Mouse (Mus musculus): ENCODE measurements around the gene Hdac11.
"Not testable (repeated sequence)": the region's sequence is repeated elsewhere in the genome, so short reads cannot be mapped to it uniquely, and the experiment has no call there.

Hdac11 gene

DNA sequence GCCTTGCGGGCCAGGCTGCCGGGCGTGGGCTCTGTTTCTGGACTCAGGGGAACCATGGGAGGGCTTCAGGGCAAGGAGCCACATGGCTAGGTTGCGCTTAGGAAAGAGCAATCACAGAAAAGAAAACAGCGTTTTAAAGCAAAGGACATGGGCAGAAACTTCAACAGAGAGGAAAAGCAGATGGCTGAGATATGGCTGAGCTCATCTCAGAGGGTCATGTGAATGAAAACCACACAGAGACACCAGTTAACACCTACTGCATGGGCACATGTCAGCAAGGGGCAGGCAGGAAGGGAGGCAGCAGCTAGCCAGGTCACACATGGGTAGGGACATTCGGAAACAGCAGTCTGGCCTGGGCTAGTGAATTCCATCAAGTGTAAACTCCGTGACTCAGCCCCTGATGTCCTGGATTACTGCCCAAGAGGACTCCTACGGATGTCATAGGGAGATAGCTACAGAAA lies 45.4 kb downstream of the Hdac11 start:
- no peak for DNase-seq (ENCODE audit: low spot score in 2 of 2)

DNA sequence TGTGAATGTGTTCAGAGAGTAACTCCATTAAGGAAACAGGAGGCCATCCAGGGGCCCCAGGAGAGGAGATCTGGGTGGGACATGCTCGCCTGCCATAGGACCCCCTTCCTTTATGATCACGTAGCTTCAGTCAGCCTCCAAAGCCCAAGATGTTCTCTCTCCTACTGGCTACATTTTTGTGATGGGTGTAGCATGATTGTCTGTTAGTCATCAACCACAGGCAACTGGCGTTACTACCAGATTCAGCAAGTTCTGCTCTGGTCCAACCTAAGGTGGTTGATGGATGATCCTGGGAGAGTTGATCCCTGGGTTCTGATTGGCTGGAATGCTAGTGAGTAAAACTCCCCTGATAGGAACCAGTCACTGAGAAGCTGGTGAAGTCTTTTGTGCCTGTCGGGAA lies 46.1 kb downstream of the Hdac11 start:
- DNase-seq (ENCODE audit: low spot score in 2 of 2), result no peak

DNA sequence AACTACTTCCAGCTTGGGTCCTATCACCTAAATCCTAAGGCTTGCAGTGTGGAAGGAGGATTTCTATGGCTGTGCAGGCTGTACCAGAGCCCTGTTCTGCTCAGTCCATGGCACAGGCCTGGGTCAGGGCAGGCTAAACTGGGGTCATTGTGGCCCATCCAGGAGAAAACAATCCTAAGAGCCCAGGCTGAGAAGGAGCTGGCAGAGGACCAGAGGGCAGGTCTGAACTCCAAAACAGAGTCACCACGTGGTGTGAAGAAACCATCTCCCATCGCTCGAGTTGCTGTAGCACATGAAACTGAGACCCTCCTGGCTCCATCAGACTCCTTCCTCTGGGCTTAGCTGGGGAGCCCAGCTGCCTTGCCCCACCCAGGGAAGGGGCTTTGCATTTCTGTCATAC lies 48.9 kb downstream of the Hdac11 start:
- DNase-seq (ENCODE audit: low spot score in 2 of 2), result no peak

DNA sequence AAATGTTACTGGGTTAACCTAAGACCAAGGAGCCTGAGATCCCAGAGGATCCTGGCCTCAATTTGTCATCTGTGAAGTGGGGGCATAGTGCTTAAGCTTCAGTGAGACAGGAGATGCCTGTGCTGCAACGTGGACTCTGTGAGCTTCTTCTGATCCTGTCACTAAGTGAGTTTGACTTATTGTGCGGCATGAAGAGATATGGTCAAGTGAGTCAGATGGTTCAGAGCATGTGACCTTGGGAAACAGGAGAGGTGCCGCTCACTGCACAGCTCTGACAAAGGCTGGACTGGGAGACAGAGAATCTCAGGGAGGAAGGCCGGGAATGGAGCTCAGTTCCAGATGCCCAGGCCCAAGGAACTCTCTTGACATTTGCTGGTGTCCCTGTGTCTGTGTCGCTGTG lies 49.3 kb downstream of the Hdac11 start:
- DNase-seq (ENCODE audit: low spot score in 2 of 2), result no peak

DNA sequence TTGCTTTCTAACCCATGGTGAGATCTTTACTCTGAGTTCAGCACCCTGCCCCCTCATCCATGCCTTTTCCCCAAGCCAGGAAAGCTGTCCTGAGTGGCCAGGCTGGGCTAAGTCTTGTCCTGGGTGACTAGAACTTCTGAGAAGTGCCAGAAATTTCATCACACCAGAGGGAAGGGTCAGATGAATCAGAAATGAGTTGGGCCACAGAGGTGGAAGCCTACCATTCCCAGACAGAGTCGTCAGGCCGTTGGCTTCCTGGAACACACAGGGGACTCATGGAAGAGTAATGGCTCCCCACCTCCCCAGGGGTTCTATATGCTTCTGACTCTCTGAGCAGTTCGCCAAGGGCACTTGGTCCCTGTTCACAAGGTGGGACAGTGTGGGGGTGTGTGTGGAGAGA lies 51.0 kb downstream of the Hdac11 start:
- no peak for DNase-seq (ENCODE audit: low spot score in 2 of 2)

DNA sequence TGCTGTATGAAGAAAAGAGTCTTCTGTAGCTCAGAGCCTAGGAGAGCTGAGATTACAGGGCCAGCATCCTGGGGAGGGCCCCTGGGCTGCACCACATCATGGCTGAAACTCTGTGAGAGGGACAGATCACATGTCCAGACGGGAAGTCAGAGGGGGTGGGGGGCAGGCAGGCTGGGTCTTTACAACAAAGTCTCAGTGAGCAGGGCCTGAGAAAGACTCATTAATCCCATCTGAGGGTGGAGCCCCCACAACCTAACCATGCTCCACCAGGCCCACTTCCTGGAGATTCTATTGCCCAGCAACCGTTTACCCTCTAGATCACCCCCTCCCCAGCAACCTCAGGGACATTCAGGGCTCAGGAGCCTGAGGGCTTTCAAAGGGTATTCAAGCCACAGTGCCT lies 53.3 kb downstream of the Hdac11 start:
- no peak for DNase-seq (ENCODE audit: low spot score in 2 of 2)

DNA sequence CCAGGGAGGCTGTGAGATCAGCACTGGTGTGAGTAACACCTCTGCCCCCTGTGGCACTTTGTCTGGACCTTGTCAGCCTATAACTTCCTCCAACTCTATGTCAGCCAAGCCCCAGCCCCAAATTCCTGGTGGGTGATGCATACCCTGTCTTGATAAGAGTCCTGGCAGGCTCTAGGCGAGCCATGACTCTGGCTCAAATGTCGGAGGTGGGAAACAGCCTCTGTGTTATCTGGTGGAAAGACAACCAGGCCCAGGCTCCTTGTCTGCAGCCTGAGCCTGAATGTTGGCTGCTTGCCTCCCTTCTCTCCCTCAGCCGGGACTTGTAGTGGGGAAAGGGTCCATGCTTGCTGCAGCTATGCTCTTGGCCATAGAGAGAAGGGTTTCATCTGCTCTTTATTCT lies 54.4 kb downstream of the Hdac11 start:
- no peak for DNase-seq (ENCODE audit: low spot score in 2 of 2)

DNA sequence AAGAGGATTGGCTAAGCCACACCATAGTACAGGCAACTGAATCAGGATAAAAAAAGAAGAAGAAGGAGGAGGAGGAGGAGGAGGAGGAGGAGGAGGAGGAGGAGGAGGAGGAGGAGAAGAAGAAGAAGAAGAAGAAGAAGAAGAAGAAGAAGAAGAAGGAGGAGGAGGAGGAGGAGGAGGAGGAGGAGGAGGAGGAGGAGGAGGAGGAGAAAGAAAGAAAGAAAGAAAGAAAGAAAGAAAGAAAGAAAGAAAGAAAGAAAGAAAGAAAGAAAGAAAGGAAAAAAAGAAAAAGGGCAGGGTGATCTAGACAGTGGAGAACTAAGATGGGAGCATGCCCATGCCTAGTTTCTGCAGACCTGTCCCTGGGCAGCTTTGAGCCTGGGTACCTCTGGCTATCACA lies 55.7 kb downstream of the Hdac11 start, which contains the start of gene Fbln2:
TSS of gene Fbln2 (plus strand) at position 301 of the 400 bp plus-strand sequence.
- DNase-seq (ENCODE audit: low spot score in 2 of 2), result not testable (repeated sequence)

DNA sequence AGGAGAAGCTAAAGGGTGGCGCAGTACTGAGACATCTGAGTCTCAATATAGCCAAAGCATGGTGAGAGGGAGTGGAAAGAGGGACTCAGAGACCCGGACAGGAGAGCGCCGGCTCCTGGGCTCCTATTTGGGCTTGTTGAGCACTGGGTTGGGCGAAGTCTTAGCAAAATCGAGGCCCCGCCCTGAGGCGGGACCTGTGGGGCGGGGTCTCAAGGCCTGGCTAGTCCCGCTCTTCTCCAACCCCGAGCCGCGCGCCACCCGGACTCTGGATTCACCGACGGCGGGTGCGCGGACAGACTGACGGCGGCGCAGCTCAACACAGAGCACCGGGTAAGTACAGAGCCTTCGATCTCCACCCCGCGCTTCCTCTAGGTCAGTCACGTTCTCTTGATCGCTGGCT lies 56.1 kb downstream of the Hdac11 start:
- DNase-seq (ENCODE audit: low spot score in 2 of 2), result peak in 1 of 2 experiments; percentile 58

DNA sequence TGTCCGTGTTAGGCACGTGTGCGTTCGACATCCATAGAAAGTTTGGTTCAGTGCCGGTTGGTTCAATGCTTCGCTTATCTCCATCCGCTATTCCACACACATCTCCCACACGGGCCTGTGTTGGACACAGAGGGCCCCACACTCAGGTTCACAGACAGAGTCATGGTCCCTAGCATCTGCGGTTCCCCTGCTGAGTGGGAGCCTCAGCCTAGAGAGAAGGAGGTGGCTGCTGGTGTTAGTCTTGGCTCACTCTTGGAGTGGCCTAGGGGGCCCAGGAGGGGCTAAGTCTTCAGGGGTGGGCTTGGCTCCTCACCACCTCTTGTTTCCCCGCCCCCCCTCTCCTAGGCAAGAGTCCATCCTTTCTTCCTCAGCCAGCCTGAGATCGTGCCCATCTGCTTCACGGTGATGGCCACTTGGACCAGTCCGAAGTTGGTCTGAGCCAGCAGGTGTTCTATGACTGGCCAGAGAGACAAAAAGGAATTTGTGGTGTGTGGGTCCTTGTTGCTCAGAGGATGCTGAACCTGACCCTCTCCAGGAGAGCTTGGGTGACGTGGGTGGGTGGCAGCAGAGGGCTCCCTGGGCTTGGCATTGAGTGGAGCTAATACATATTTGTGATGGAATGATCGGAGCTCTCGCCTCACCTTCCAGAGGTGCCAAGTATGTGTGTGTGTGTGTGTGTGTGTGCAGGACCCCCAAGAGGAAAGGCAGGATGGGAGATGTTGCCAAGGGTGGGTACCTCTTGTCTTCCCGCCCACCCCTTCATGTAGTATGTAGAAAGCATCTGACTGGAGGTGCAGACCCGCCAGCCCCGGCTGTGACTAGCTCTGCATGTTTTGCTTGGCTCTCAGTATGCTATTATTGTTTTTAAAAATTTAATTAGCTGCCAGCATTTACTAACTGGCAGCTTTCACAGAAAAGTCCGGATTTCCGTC lies 57.1 kb downstream of the Hdac11 start:
- DNase-seq (ENCODE audit: low spot score in 2 of 2), result no peak

DNA sequence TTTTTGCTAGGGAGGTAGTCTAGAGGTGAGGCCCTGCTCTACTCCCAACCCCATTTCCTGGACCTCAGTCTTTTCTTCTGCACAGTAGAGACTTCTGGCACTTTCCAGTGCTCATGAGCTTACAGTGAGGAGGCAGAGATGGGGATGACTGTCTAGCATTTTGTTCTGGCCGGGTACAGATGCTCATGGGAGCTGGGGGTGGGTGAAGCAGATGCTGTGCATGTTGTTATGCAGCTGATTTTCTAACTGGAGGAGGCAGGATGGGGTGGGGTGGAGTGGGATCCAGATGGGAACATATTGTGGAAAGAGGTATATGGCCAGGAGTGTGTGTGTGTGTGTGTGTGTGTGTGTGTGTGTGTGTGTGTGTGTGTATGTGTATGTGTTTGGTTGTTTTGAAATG lies 59.0 kb downstream of the Hdac11 start:
- DNase-seq (ENCODE audit: low spot score in 2 of 2), result no peak

DNA sequence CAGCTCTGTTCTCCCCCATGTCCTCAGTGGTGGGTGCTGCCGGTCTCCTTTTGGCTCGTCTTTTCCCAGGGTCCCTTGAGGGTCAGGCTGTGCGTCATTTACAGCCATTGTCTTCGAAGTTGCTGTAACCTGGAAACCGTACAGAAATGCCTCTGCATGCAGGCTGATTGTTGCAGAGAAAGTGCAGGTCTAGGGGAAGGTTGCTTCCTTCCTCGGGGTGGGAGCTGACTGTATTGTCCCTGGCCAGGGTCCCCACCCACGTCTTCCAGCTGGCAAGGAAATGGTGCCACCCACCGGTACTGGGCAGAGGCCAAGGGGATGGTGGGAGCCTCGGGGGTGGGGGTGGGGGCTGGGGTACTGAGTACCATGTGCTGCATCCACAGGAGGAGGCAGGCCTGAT lies 62.0 kb downstream of the Hdac11 start:
- no peak for DNase-seq (ENCODE audit: low spot score in 2 of 2)

DNA sequence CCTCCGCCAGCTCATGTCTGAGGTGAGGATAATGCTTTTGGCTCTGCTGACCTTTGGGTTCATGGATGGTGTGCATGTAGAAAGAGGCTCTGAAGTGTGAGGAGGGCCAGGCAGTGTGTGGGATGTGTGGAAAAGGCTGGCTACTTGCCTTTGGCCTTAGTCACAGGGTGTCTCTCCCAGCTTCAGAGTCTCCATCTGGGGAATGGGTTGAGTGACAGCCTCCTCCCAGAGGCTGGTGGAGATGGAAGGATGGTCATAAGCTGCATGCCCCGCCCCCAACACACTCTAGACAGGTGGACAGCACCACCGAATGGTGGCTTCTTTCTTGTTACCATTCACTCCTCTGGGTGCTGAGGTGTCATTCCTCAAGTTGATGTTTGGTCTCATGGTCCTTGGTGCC lies 62.4 kb downstream of the Hdac11 start:
- no peak for DNase-seq (ENCODE audit: low spot score in 2 of 2)

DNA sequence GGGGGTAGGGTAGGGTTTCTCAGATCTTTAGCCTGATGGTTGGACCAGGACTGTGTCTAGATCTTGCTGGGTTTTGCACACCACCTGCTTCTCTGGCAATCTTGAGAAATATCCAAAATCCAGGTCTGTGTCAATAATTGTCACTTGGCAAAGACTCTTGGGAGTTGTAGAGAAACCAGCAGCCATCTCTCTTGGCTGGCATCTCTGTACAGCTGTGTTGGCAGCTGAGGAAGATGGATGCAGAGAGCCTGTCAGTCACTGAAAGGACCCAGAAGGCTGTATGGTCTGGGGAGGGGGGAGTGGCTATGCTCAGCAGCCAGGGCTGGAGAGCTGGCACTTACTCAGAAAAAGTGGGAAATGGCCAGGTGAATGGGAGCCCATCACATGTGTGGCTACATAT lies 63.6 kb downstream of the Hdac11 start:
- no peak for DNase-seq (ENCODE audit: low spot score in 2 of 2)

DNA sequence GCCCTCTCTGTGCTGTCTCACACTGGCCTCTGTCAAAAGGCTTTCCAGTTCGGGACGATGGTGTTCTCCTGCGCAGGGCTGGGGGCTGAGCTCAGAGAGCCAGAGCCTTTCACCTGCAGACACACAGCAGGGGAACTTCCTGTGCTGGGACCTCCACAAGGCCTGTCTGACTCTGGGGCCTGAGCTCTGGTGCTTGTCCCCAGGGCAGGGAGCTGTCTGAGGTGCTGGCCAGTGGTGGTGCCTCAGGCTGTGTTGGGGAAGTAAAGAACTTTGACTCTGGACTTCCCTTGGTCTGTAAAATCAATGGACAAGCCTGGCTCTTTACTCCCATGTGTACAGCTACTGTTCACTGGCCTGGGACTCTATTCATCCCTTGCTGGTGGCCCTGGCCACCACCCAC lies 64.6 kb downstream of the Hdac11 start:
- DNase-seq (ENCODE audit: low spot score in 2 of 2), result no peak

DNA sequence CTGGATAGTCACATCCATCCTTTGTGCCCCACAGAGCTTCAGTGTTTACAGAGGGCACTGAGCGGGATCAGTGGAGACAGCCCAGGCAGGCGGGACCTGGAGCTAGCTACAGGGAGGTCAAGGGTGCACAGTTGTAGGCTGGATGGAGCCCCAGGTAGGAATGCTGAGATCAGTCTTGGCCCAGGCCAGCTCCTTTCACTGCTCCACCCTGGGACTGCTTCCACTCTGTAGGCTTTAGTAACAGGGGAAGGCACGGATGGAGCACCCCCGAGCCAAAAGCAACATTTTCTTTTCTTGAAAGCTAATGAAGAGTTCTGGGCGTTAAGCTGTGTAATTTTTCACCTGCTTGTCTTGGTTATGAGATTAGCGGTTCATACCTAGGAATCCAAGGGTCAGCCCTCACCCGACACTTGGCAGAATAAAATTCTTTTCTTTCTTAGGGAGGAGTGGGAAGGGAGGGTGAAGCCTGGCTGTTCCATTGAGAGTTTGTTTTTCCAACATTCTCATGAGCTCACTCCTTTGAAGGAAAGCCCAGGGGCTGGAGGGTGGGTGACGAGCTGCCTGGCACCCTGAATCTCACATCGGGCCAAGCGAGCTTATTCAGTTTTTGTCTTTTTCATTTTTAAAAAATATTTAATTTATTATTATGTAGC lies 66.4 kb downstream of the Hdac11 start:
- no peak for DNase-seq (ENCODE audit: low spot score in 2 of 2)

All from cerebellum, postnatal 4 days (tissue).